Mouse (Mus musculus): ENCODE measurements at regions not wholly inside any gene's neighbourhood (a gene's known extent, or its start where the extent isn't known, plus 50 kb on each side); places are given as distances from the start of the nearest gene placed in this dataset.

DNA sequence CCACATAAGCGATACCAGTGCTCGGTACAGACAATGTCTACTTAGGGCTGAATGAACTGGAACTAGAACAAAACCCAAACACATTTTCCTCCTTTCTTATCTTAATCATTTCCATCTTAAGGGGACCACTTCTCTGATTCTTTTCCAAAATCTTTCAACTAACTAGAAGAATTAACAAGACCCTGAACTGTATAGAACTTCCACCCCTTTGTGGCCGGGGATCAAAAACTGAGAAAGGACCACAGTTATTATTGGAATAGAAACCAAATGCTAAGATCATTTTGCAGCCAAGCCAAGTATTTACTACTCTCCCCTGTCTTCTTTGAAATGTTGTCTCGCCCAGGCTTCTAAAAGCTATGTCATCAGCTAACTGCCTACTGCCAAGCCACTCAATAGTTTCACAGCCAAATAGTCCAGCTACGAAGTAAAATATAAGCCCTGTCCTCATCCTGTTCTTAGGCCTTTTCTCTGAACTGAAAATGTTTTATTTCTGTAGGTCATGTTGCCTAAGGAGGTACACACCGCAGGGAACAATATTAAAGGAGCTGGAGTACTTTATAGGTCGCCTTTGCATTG, 177.3 kb upstream of the Zpld1 start:
- Histone ChIP-seq H3K4me3 (replicated peaks; ENCODE audit: low read depth, low read length) (no peak overlapping the region), H3K9ac (ENCODE audit: low read depth, low read length) (no peak overlapping the region), H3K27me3 (ENCODE audit: insufficient read depth, low read length) (no peaks in the 10 kb centered on the region), H3K9me3 (replicated peaks; ENCODE audit: low read length) (no peaks in the 10 kb centered on the region), H3K36me3 (ENCODE audit: insufficient read depth, low read length) (no peaks in the 10 kb centered on the region), H3K4me2 (ENCODE audit: low read length) (no peak overlapping the region), H3K4me1 (replicated peaks; ENCODE audit: insufficient read depth, low read length) (no peaks in the 10 kb centered on the region), H3K27ac (no peak overlapping the region)
- DNase-seq (ENCODE audit: low spot score) (peak; percentile 35), ATAC-seq (replicated peaks; ENCODE audit: low FRiP score, low read depth) (no peak)
- no peak for TF ChIP-seq CTCF (IDR thresholded peaks at IDR 0.05; ENCODE audit: low read depth)
- WGBS: 55% methylated on average over 7 of the region's 7 CpGs

- H3K27ac ChIP-seq: no peak overlapping the region
- H3K27me3 ChIP-seq (ENCODE audit: insufficient read depth, low read length): no peaks in the 10 kb centered on the region
- no peak for TF ChIP-seq CTCF (IDR thresholded peaks at IDR 0.05; ENCODE audit: low read depth)
- H3K36me3 ChIP-seq (ENCODE audit: insufficient read depth, low read length): no peaks in the 10 kb centered on the region
- WGBS: 33% methylated on average over 4 of the region's 4 CpGs
- ATAC-seq (replicated peaks; ENCODE audit: low FRiP score, low read depth) (no peak), DNase-seq (ENCODE audit: low spot score) (no peak)
- no peaks in the 10 kb centered on the region for H3K9me3 ChIP-seq (replicated peaks; ENCODE audit: low read length)
- H3K4me2 ChIP-seq (ENCODE audit: low read length): no peak overlapping the region
- H3K4me3 ChIP-seq (replicated peaks; ENCODE audit: low read depth, low read length): no peak overlapping the region
- no peaks in the 10 kb centered on the region for H3K4me1 ChIP-seq (replicated peaks; ENCODE audit: insufficient read depth, low read length)
- H3K9ac ChIP-seq (ENCODE audit: low read depth, low read length): no peak overlapping the region
Measured at GRCm38 (mm10) chr16:55471396-55471795, 173.6 kb upstream of the Zpld1 start.

DNA sequence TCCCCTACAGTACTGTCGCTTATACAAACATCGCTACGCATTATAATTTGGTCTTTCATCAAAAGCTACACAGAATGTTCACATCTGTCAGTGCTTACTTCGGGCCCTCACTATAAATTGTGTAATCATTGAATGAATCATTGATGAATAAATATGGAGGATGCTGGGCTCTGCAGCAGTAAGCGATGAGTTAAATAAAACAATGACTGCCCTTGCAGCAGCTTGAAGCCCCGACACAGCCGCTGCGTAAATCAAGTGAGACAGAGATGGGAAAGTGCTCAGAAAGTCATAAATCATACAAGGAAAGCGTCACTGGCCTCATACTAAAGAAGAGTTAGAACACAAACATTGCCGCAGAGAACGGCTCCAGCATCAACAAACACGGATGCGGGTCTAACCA, 172.9 kb upstream of the Zpld1 start:
- H3K36me3 ChIP-seq (ENCODE audit: insufficient read depth, low read length): no peaks in the 10 kb centered on the region
- no peaks in the 10 kb centered on the region for H3K4me1 ChIP-seq (replicated peaks; ENCODE audit: insufficient read depth, low read length)
- no peaks in the 10 kb centered on the region for H3K9me3 ChIP-seq (replicated peaks; ENCODE audit: low read length)
- DNase-seq (ENCODE audit: low spot score) (peak; percentile 69), ATAC-seq (replicated peaks; ENCODE audit: low FRiP score, low read depth) (no peak)
- no peak for TF ChIP-seq CTCF (IDR thresholded peaks at IDR 0.05; ENCODE audit: low read depth)
- H3K27ac ChIP-seq: no peak overlapping the region
- no peak overlapping the region for H3K4me3 ChIP-seq (replicated peaks; ENCODE audit: low read depth, low read length)
- H3K27me3 ChIP-seq (ENCODE audit: insufficient read depth, low read length): no peaks in the 10 kb centered on the region
- H3K9ac ChIP-seq (ENCODE audit: low read depth, low read length): no peak overlapping the region
- H3K4me2 ChIP-seq (ENCODE audit: low read length): peak overlapping the region; percentile 10; the same call in 1 of the 2 replicates
- 30% methylated on average over 13 of the region's 13 CpGs for WGBS

- Histone ChIP-seq H3K27me3 (ENCODE audit: insufficient read depth, low read length) (no peaks in the 10 kb centered on the region), H3K9ac (ENCODE audit: low read depth, low read length) (no peak overlapping the region)
- 70% methylated on average over 3 of the region's 3 CpGs for WGBS
Measured at GRCm38 (mm10) chr16:55469703-55470102, 171.9 kb upstream of the Zpld1 start.

DNA sequence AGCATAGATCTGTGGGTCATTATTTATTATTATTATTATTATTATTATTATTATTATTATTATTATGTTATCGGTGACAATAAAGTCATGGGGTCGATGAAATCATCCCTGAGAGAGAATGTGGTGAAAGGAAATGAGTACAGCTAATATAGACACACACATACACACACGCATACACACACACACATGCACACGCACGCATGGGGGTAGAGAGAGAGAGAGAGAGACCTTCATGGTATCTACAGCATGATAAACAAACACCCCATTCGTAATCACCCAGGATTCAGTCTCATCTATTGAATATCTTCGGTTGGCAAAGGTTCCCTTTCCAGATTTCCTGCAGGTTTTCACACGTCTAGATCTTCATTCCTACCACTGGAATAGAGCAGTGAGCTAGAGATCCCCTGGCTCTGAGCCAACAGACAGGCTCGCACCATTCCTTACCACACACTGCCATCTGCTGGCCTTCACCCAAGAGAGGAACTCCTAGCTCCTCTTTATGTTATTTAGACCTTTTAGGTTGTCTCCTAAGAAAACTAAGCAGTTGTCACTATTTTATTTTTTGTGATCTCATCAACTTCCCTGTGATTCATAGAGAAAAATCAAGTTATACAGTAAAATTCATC, 171.2 kb upstream of the Zpld1 start:
- no peaks in the 10 kb centered on the region for H3K27me3 ChIP-seq (ENCODE audit: insufficient read depth, low read length)
- ATAC-seq (replicated peaks; ENCODE audit: low FRiP score, low read depth) (peak; percentile 68), DNase-seq (ENCODE audit: low spot score) (peak; percentile 92)
- H3K4me2 ChIP-seq (ENCODE audit: low read length): no peak overlapping the region
- no peak overlapping the region for H3K4me3 ChIP-seq (replicated peaks; ENCODE audit: low read depth, low read length)
- no peak overlapping the region for H3K9ac ChIP-seq (ENCODE audit: low read depth, low read length)
- no peaks in the 10 kb centered on the region for H3K4me1 ChIP-seq (replicated peaks; ENCODE audit: insufficient read depth, low read length)
- H3K27ac ChIP-seq: no peak overlapping the region
- no peaks in the 10 kb centered on the region for H3K9me3 ChIP-seq (replicated peaks; ENCODE audit: low read length)
- peak; percentile 86 for TF ChIP-seq CTCF (IDR thresholded peaks at IDR 0.05; ENCODE audit: low read depth)
- 52% methylated on average over 9 of the region's 9 CpGs for WGBS
- H3K36me3 ChIP-seq (ENCODE audit: insufficient read depth, low read length): no peaks in the 10 kb centered on the region

More at GRCm38 (mm10) chr16:55469703-55470102, 171.9 kb upstream of the Zpld1 start:
- Histone ChIP-seq H3K36me3 (ENCODE audit: insufficient read depth, low read length) (no peaks in the 10 kb centered on the region), H3K4me1 (replicated peaks; ENCODE audit: insufficient read depth, low read length) (no peaks in the 10 kb centered on the region), H3K9me3 (replicated peaks; ENCODE audit: low read length) (no peaks in the 10 kb centered on the region), H3K4me3 (replicated peaks; ENCODE audit: low read depth, low read length) (no peak overlapping the region), H3K4me2 (ENCODE audit: low read length) (no peak overlapping the region), H3K27ac (no peak overlapping the region)
- ATAC-seq (replicated peaks; ENCODE audit: low FRiP score, low read depth) (no peak), DNase-seq (ENCODE audit: low spot score) (no peak)
- peak; percentile 34; the same call in 1 of the 2 replicates for TF ChIP-seq CTCF (IDR thresholded peaks at IDR 0.05; ENCODE audit: low read depth)

GRCm38 (mm10) chr16:55460519-55460918, 162.7 kb upstream of the Zpld1 start:
- ATAC-seq (replicated peaks; ENCODE audit: low FRiP score, low read depth) (no peak), DNase-seq (ENCODE audit: low spot score) (peak; percentile 55)
- H3K36me3 ChIP-seq (ENCODE audit: insufficient read depth, low read length): no peaks in the 10 kb centered on the region

More at GRCm38 (mm10) chr16:55460519-55460918, 162.7 kb upstream of the Zpld1 start:
- Histone ChIP-seq H3K27me3 (ENCODE audit: insufficient read depth, low read length) (no peaks in the 10 kb centered on the region), H3K27ac (no peak overlapping the region), H3K9ac (ENCODE audit: low read depth, low read length) (no peak overlapping the region), H3K4me2 (ENCODE audit: low read length) (no peak overlapping the region), H3K9me3 (replicated peaks; ENCODE audit: low read length) (no peaks in the 10 kb centered on the region), H3K4me3 (replicated peaks; ENCODE audit: low read depth, low read length) (no peak overlapping the region), H3K4me1 (replicated peaks; ENCODE audit: insufficient read depth, low read length) (no peaks in the 10 kb centered on the region)
- peak; percentile 77 for TF ChIP-seq CTCF (IDR thresholded peaks at IDR 0.05; ENCODE audit: low read depth)
